Mouse (Mus musculus): Measurements from ENCODE around the gene Irf2.

- TF ChIP-seq CTCF (IDR thresholded peaks at IDR 0.05; ENCODE audit: low read depth) (no peak), EP300 (optimal IDR thresholded peaks at IDR 0.05) (no peak)
Observed at GRCm38 (mm10) chr8:46714400-46714799, 25.1 kb upstream of the Irf2 start.
